Mouse (Mus musculus) midbrain, embryonic 12.5 days (tissue): ENCODE results near the gene Pnpla2. TPM values are rescaled to one million over a fixed set of nuclear protein-coding genes. Genes with fewer than 3 reads are reported as not detected.
"Not testable (repeated sequence)": the region's sequence is repeated elsewhere in the genome, so short reads cannot be mapped to it uniquely, and the experiment has no call there.

ENCODE experiments used
- ATAC-seq: fragments of 200-750 bp; cut with Nextera tagmentation; 2 replicates; pipeline ENCODE4 v1.8.0; 2017; ENCODE audit warnings: low read depth, moderate TSS enrichment, moderate library complexity; ENCODE audit not compliant: low FRiP score
- H3K27ac ChIP-seq: fragments of 300-500 bp; sonication (generic); replicated peaks from 2 replicates; pipeline ENCODE4 v1.5.1; 2016; ENCODE audit warnings: mild to moderate bottlenecking
- H3K27me3 ChIP-seq: fragments of 300-500 bp; sonication (generic); 2 replicates; pipeline ENCODE4 v1.6.1; 2016; ENCODE audit warnings: mild to moderate bottlenecking
- H3K36me3 ChIP-seq: fragments of 300-500 bp; sonication (generic); 2 replicates; pipeline ENCODE4 v1.6.1; 2016
- H3K4me1 ChIP-seq: fragments of 300-500 bp; sonication (generic); 2 replicates; pipeline ENCODE4 v1.6.1; 2016
- H3K4me2 ChIP-seq: fragments of 300-500 bp; sonication (generic); replicated peaks from 2 replicates; pipeline ENCODE4 v1.6.1; 2016; ENCODE audit warnings: mild to moderate bottlenecking, moderate library complexity
- H3K4me3 ChIP-seq: fragments of 300-500 bp; sonication (generic); 2 replicates; pipeline ENCODE4 v1.5.1; 2016; ENCODE audit warnings: mild to moderate bottlenecking
- H3K9ac ChIP-seq: fragments of 300-500 bp; sonication (generic); replicated peaks from 2 replicates; pipeline ENCODE4 v1.6.1; 2016; ENCODE audit warnings: mild to moderate bottlenecking, moderate library complexity
- H3K9me3 ChIP-seq: fragments of 300-500 bp; sonication (generic); 2 replicates; pipeline ENCODE4 v1.6.1; 2016; ENCODE audit warnings: mild to moderate bottlenecking
- whole genome bisulfite sequencing: fragments of 180-500 bp; shearing (Covaris S2); methylation state at CpG from one replicate; pipeline ENCODE4 v1.1.7; 2016; 5-methylcytosine and 5-hydroxymethylcytosine counted together
- polyA plus RNA-seq: library from polyadenylated mRNA; unstranded; fragments of >200 nt; fragmentation: Nextera tagmentation; extraction: Ambion mirVana; gene quantifications from 2 replicates; pipeline ENCODE4 v1.2.1, GENCODE M21; 2016

Pnpla2 gene
- polyA plus RNA-seq, 1 experiment from 2014 or later = 18.3 TPM

GRCm38 (mm10) chr7:141441460-141441859 lies 13.5 kb upstream of the Pnpla2 start:
- no peak overlapping the region for H3K4me2 ChIP-seq
- no peak for ATAC-seq
- peaks cover 40% of the 10 kb centered on the region for H3K4me1 ChIP-seq
- H3K9ac ChIP-seq = no peak overlapping the region
- H3K9me3 ChIP-seq = no peaks in the 10 kb centered on the region
- no peak overlapping the region for H3K27ac ChIP-seq
- 88% methylated on average over 9 of the region's 9 CpGs for WGBS
- no peak overlapping the region for H3K4me3 ChIP-seq
- peaks cover 24% of the 10 kb centered on the region for H3K36me3 ChIP-seq
- no peaks in the 10 kb centered on the region for H3K27me3 ChIP-seq

- H3K27ac ChIP-seq = no peak overlapping the region
- H3K4me1 ChIP-seq = peaks cover 33% of the 10 kb centered on the region
- H3K36me3 ChIP-seq = peaks cover 24% of the 10 kb centered on the region
- ATAC-seq = no peak
- no peaks in the 10 kb centered on the region for H3K27me3 ChIP-seq
- no peak overlapping the region for H3K4me3 ChIP-seq
- no peaks in the 10 kb centered on the region for H3K9me3 ChIP-seq
- peak overlapping the region; percentile 61 for H3K4me2 ChIP-seq
- peak overlapping the region; percentile 45; the same call in 1 of the 2 replicates for H3K9ac ChIP-seq
- 94% methylated on average over 13 of the region's 13 CpGs for WGBS
These were observed 12.8 kb upstream of the Pnpla2 start for GRCm38 (mm10) chr7:141442199-141442598.

DNA sequence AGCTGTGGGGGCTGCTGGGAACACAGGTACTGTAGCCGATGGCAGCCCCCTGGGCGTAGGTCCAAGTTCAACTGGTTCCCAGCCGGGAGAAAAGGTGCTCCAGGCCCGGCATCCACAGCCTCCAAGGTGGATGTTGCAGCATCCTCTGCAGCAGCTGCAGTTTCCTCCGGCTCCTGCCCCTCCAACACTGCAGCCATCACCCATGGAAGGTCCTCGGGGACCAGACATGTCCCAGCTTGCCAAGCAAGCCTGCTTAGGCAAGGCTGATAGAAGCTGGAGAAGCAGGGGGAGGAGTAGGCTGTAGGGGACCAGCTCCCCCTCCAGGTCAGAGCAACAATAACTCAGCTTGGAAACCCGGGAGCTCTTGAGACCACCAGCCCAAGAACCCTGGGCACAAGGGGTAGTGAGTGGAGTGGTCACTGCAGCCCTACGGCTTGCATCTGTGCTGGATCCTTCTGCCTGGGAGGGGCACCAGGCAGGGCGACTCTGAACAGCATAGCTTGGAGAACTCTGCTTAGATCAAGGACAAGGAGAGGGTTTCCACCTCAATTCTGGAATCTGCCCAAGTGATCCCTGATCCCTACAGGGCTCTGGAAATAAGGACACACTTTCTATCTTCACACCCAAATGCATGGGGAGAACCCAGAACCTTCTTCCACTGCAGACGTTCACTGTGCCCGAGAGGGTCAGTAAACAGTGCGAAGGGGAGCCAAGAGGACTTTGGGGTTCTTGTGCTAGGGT lies 11.7 kb upstream of the Pnpla2 start:
- Histone ChIP-seq H3K27me3 (no peaks in the 10 kb centered on the region), H3K4me3 (peak overlapping the region; percentile 41), H3K4me2 (peak overlapping the region; percentile 61), H3K36me3 (peaks cover 24% of the 10 kb centered on the region), H3K9me3 (no peaks in the 10 kb centered on the region), H3K9ac (peak overlapping the region; percentile 45), H3K27ac (no peak overlapping the region; the same call in 1 of the 2 replicates), H3K4me1 (peaks cover 32% of the 10 kb centered on the region)
- 28% methylated on average over 12 of the region's 12 CpGs for WGBS
- no peak for ATAC-seq

DNA sequence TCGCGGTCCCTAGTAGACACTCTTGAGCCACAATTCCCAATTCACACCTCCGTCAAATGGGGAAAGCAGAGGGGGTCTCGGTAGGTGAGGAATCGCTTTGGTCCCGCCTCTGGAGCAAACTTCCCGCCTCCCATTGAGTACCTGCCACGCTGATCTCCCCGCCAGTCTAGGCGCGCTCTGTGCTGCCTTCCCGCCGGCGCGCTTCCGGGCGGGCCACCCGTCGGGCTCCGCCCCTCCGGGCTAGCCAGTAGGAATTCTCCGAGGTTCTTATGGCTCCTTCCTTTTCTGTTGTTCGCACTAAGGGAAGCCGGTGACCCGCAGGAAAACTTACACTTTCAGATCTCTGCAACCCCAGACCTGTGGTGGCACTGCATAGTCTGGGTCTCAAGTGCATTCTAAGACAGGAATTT lies 11.2 kb upstream of the Pnpla2 start, which contains the start of gene Pidd1:
Gene Pidd1 (minus strand): TSS at position 198 of the 410 bp plus-strand sequence.
- Histone ChIP-seq H3K9ac (peak within 1 kb of the TSS; percentile 45), H3K4me1 (peaks cover 38% of the 10 kb centered on the region), H3K4me2 (peak within 1 kb of the TSS; percentile 61), H3K27me3 (no peaks in the 10 kb centered on the region), H3K9me3 (no peaks in the 10 kb centered on the region), H3K4me3 (peak within 1 kb of the TSS; percentile 41), H3K36me3 (peaks cover 25% of the 10 kb centered on the region), H3K27ac (no peak within 1 kb of the TSS; the same call in 1 of the 2 replicates)
- peak; percentile 44 for ATAC-seq
- WGBS = under 1% methylated on average over 25 of the region's 25 CpGs

GRCm38 (mm10) chr7:141446374-141446773 lies 8.6 kb upstream of the Pnpla2 start:
- peak overlapping the region; percentile 79; the same call in 1 of the 2 replicates for H3K4me2 ChIP-seq
- H3K27ac ChIP-seq, H3K9me3 ChIP-seq, ATAC-seq, H3K9ac ChIP-seq, H3K27me3 ChIP-seq, H3K4me3 ChIP-seq: not testable (repeated sequence)
- peaks cover 42% of the 10 kb centered on the region for H3K4me1 ChIP-seq
- peaks cover 34% of the 10 kb centered on the region for H3K36me3 ChIP-seq
- 75% methylated on average over 3 of the region's 3 CpGs for WGBS

DNA sequence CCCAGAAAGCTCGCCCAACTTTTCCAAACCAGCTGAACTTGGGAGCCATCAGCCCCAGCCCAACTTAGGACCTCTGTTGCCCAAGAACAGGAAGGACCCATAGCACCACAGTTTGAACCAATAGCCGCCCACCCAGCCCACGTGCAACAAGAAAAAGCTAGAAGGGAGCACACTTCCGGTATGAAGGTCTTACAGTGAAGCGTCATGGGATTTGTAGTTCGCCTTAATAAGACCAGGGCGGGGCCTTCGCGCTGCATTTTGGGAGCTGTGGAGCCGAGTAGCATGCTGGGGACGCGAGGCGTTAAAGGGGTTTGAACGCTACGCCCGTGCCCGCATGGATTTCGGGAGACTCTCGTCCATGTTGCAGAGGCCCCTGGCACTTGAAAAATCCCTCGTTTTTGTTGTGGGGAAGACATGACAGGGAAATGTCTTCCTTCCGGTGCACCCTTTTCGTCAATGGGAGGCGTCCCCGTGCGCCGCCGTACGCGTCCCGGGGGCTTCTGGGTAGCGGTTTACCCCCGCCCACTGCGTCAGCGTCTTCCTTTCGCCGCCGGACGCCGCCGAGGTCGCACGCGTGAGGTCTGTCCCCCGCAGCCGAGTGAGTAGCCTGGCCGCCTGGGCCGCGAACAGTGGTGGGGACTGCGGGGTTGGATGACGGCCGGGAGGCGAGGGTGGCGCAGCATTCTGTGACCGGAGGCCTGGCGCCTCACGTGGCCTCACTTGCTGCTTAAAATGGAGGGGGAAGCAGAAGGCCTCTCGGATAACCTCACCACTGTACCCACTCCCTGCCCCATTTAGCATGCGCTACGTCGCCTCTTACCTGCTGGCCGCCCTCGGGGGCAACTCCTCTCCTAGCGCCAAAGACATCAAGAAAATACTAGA lies 7.6 kb upstream of the Pnpla2 start, which contains the start of gene Rplp2:
Gene Rplp2 (plus strand): TSS at position 261 of the 882 bp plus-strand sequence.
- ATAC-seq = peak; percentile 90
- WGBS = under 1% methylated on average over 63 of the region's 63 CpGs

GRCm38 (mm10) chr7:141451928-141452327 lies 3.1 kb upstream of the Pnpla2 start:
- Histone ChIP-seq H3K9ac (no peak overlapping the region), H3K9me3 (no peaks in the 10 kb centered on the region), H3K27ac (no peak overlapping the region), H3K4me3 (no peak overlapping the region), H3K4me2 (no peak overlapping the region), H3K36me3 (peaks cover 40% of the 10 kb centered on the region), H3K27me3 (peaks cover 11% of the 10 kb centered on the region; the same call in 1 of the 2 replicates), H3K4me1 (peaks cover 26% of the 10 kb centered on the region)
- no peak for ATAC-seq

More for the DNA sequence above, 7.6 kb upstream of the Pnpla2 start, which contains the start of gene Rplp2:
- H3K9me3 ChIP-seq = no peaks in the 10 kb centered on the region
- peak within 1 kb of the TSS; percentile 90 for H3K4me3 ChIP-seq
- peak within 1 kb of the TSS; percentile 81 for H3K27ac ChIP-seq
- peak within 1 kb of the TSS; percentile 91 for H3K9ac ChIP-seq
- peak within 1 kb of the TSS; percentile 79 for H3K4me2 ChIP-seq
- no peaks in the 10 kb centered on the region for H3K27me3 ChIP-seq
- peaks cover 33% of the 10 kb centered on the region for H3K4me1 ChIP-seq
- H3K36me3 ChIP-seq = peaks cover 39% of the 10 kb centered on the region

DNA sequence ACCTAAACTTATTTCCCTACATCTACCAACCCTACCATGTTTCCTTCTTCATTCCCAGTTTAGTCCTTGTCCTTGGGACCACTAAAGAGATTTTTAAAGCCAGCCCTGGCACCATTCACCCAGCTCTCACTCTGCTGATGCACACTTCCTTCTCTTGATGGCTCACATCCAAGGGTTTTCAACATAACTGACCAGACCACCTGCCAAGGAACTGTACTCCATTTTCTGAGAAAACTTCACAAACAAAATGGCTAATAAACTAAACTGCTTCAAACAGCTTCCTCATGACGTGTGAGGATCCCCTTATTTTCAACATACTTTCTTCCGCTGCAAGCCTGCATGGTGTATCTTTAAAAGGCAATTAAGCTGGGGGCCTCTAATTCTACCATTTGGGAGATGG lies 1.4 kb upstream of the Pnpla2 start:
- Histone ChIP-seq H3K4me2 (no peak overlapping the region), H3K36me3 (peaks cover 38% of the 10 kb centered on the region), H3K4me1 (peaks cover 19% of the 10 kb centered on the region), H3K27me3 (peaks cover 17% of the 10 kb centered on the region), H3K27ac (no peak overlapping the region), H3K9ac (no peak overlapping the region), H3K9me3 (no peaks in the 10 kb centered on the region), H3K4me3 (no peak overlapping the region)
- no peak for ATAC-seq
- 83% methylated on average over 2 of the region's 2 CpGs for WGBS

GRCm38 (mm10) chr7:141455610-141456314 lies 764 bp downstream of the Pnpla2 start:
- peaks cover 31% of the 10 kb centered on the region for H3K36me3 ChIP-seq
- H3K27ac ChIP-seq = peak overlapping the region; percentile 66
- H3K9me3 ChIP-seq = no peaks in the 10 kb centered on the region
- peaks cover 13% of the 10 kb centered on the region for H3K4me1 ChIP-seq
- H3K9ac ChIP-seq = peak overlapping the region; percentile 76
- 1% methylated on average over 23 of the region's 23 CpGs for WGBS
- ATAC-seq = peak; percentile 39
- H3K4me3 ChIP-seq = peak overlapping the region; percentile 63
- H3K27me3 ChIP-seq = peaks cover 38% of the 10 kb centered on the region
- peak overlapping the region; percentile 95 for H3K4me2 ChIP-seq

DNA sequence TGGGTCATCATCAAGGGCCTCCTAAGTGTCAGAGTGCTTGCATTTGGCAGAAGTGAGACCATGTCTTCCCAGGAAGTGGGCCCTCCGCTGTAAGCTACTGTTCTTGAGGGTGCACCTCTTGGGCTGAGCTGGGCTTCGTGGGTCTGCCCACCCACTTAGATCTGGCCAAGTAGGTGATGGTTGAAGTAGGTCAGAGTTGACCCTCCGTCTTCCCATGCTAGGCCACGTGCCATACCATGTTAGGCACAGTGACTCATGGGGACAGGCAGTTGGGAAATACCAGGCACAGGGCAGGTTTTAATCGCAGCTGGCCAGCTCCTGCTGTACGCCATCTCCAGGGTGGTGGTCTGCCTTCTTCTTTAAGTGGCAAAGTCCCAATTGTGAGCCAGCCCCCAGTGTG lies 1.7 kb downstream of the Pnpla2 start:
- no peaks in the 10 kb centered on the region for H3K9me3 ChIP-seq
- H3K4me3 ChIP-seq = no peak overlapping the region
- H3K27ac ChIP-seq = no peak overlapping the region
- WGBS = 91% methylated on average over 6 of the region's 6 CpGs
- peaks cover 48% of the 10 kb centered on the region for H3K27me3 ChIP-seq
- no peak for ATAC-seq
- H3K9ac ChIP-seq = no peak overlapping the region
- peak overlapping the region; percentile 95; the same call in 1 of the 2 replicates for H3K4me2 ChIP-seq
- H3K36me3 ChIP-seq = peaks cover 22% of the 10 kb centered on the region
- H3K4me1 ChIP-seq = peaks cover 17% of the 10 kb centered on the region

DNA sequence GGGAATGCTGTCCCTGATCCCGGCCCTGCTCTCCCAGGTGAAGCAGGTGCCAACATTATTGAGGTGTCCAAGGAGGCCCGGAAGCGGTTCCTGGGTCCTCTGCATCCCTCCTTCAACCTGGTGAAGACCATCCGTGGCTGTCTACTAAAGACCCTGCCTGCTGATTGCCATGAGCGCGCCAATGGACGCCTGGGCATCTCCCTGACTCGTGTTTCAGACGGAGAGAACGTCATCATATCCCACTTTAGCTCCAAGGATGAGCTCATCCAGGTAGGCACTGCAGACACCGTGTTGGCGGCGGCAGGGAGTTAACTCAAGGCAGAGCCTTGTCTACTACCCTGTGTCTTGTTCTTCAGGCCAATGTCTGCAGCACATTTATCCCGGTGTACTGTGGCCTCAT lies 2.2 kb downstream of the Pnpla2 start:
- ATAC-seq = no peak
- H3K4me3 ChIP-seq = no peak overlapping the region
- H3K4me2 ChIP-seq = no peak overlapping the region
- H3K36me3 ChIP-seq = peaks cover 17% of the 10 kb centered on the region
- H3K9ac ChIP-seq = no peak overlapping the region
- H3K27ac ChIP-seq = no peak overlapping the region
- peaks cover 53% of the 10 kb centered on the region for H3K27me3 ChIP-seq
- peaks cover 21% of the 10 kb centered on the region for H3K4me1 ChIP-seq
- no peaks in the 10 kb centered on the region for H3K9me3 ChIP-seq
- WGBS = 93% methylated on average over 14 of the region's 14 CpGs
